Mouse (Mus musculus) MEL (cell line): ENCODE data around the gene Dpf3. TPM values are rescaled to one million over a fixed set of nuclear protein-coding genes. Genes with fewer than 3 reads are reported as not detected.

Experiments used
- DNase-seq: peaks from one replicate; pipeline ENCODE4 v3.0.0; 2011; ENCODE audit warnings: low read depth, low spot score
- H3K27ac ChIP-seq: 2 replicates; pipeline ENCODE4 v1.5.1; 2012; ENCODE audit warnings: low read depth, mild to moderate bottlenecking, control low read depth, low read length, moderate library complexity; ENCODE audit not compliant: control insufficient read depth
- H3K27me3 ChIP-seq, 2 experiments: fragments of 150-350 bp in 1 of 2; sonication (generic) in 1 of 2; 2 replicates each; pipeline ENCODE4 v1.6.1; 2012; ENCODE audit warnings: low read length in 2 of 2, mild to moderate bottlenecking in 2 of 2, improper control_type of control experiment in 1 of 2, moderate library complexity in 1 of 2; ENCODE audit not compliant: insufficient read depth in 2 of 2, control insufficient read depth in 1 of 2
- H3K36me3 ChIP-seq, 2 experiments: 2 replicates each; pipeline ENCODE4 v1.6.1; 2012 to 2014; ENCODE audit warnings: low read length in 2 of 2, improper control_type of control experiment in 1 of 2, inconsistent platforms in 1 of 2, mild to moderate bottlenecking in 1 of 2; ENCODE audit not compliant: insufficient read depth in 2 of 2, control insufficient read depth in 1 of 2
- H3K4me1 ChIP-seq, 2 experiments: fragments of 150-350 bp in 1 of 2; sonication (generic) in 1 of 2; 2 replicates each; pipeline ENCODE4 v1.6.1; 2012; ENCODE audit warnings: low read length in 2 of 2, improper control_type of control experiment in 1 of 2, mild to moderate bottlenecking in 1 of 2; ENCODE audit not compliant: insufficient read depth in 2 of 2, control insufficient read depth in 1 of 2
- H3K4me3 ChIP-seq, 2 experiments: fragments of 150-350 bp in 1 of 2; sonication (generic) in 1 of 2; 2 replicates each; pipeline ENCODE4 v1.5.1; 2012; ENCODE audit warnings: low read depth in 2 of 2, low read length in 2 of 2, mild to moderate bottlenecking in 2 of 2, moderate library complexity in 2 of 2, control low read depth in 1 of 2, improper control_type of control experiment in 1 of 2; ENCODE audit not compliant: control insufficient read depth in 1 of 2, insufficient read depth in 1 of 2
- H3K79me2 ChIP-seq: 2 replicates; pipeline ENCODE4 v1.6.1; 2012; ENCODE audit warnings: mild to moderate bottlenecking, low read length, moderate library complexity; ENCODE audit not compliant: control insufficient read depth, poor library complexity, insufficient read depth
- H3K9ac ChIP-seq: 2 replicates; pipeline ENCODE4 v1.6.1; 2012; ENCODE audit warnings: low read depth, mild to moderate bottlenecking, control low read depth, low read length, moderate library complexity; ENCODE audit not compliant: control insufficient read depth, poor library complexity, severe bottlenecking
- H3K9me3 ChIP-seq: fragments of 150-350 bp; sonication (generic); replicated peaks from 2 replicates; pipeline ENCODE4 v1.6.1; 2012; ENCODE audit warnings: mild to moderate bottlenecking, low read length, improper control_type of control experiment, moderate library complexity; ENCODE audit not compliant: insufficient read depth
- CHD1 ChIP-seq: IDR thresholded peaks from 2 replicates; pipeline ENCODE4 v1.6.1; 2012; ENCODE audit warnings: low read depth, mild to moderate bottlenecking, inconsistent platforms, low read length, improper control_type of control experiment
- CHD2 ChIP-seq: IDR thresholded peaks from 2 replicates; pipeline ENCODE4 v1.6.1; 2011; ENCODE audit warnings: low read length, improper control_type of control experiment
- GABPA ChIP-seq: IDR thresholded peaks from 2 replicates; pipeline ENCODE4 v1.6.1; 2012; ENCODE audit warnings: low read depth, mild to moderate bottlenecking, inconsistent platforms, low read length, improper control_type of control experiment, moderate library complexity
- JUND ChIP-seq: IDR thresholded peaks from 2 replicates; pipeline ENCODE4 v1.6.1; 2011; ENCODE audit warnings: low read depth, mild to moderate bottlenecking, improper control_type of control experiment, low read length
- MAX ChIP-seq: IDR thresholded peaks from 2 replicates; pipeline ENCODE4 v1.6.1; 2011; ENCODE audit warnings: low read length, improper control_type of control experiment
- MAZ ChIP-seq: IDR thresholded peaks from 2 replicates; pipeline ENCODE4 v1.6.1; 2012; ENCODE audit warnings: low read depth, mild to moderate bottlenecking, inconsistent platforms, low read length, improper control_type of control experiment
- MEF2A ChIP-seq: IDR thresholded peaks from 2 replicates; pipeline ENCODE4 v1.6.1; 2014; ENCODE audit warnings: low read depth, mild to moderate bottlenecking, inconsistent platforms, low read length, improper control_type of control experiment; ENCODE audit not compliant: poor library complexity, insufficient replicate concordance, severe bottlenecking; ENCODE audit errors: extremely low read depth
- MYB ChIP-seq: IDR thresholded peaks from 2 replicates; pipeline ENCODE4 v1.6.1; 2011; ENCODE audit warnings: mild to moderate bottlenecking, low read depth, low read length, improper control_type of control experiment
- MYC ChIP-seq: IDR thresholded peaks from 2 replicates; pipeline ENCODE4 v1.6.1; 2011; ENCODE audit warnings: low read depth, mild to moderate bottlenecking, low read length, improper control_type of control experiment, moderate library complexity
- NELFE ChIP-seq: IDR thresholded peaks from 2 replicates; pipeline ENCODE4 v1.6.1; 2011; ENCODE audit warnings: low read depth, low read length, improper control_type of control experiment
- POLR2A ChIP-seq, 2 experiments: IDR thresholded peaks; 2 replicates each; pipeline ENCODE4 v1.6.1; 2011 to 2012; ENCODE audit warnings: low read length in 2 of 2, mild to moderate bottlenecking in 2 of 2, control low read depth in 1 of 2, improper control_type of control experiment in 1 of 2, low read depth in 1 of 2, moderate library complexity in 1 of 2; ENCODE audit not compliant: control insufficient read depth in 1 of 2, insufficient read depth in 1 of 2, poor library complexity in 1 of 2
- SMC3 ChIP-seq: IDR thresholded peaks from 2 replicates; pipeline ENCODE4 v1.6.1; 2011; ENCODE audit warnings: low read depth, low read length, improper control_type of control experiment
- TAL1 ChIP-seq: IDR thresholded peaks from 2 replicates; pipeline ENCODE4 v1.6.1; 2012; ENCODE audit warnings: mild to moderate bottlenecking, inconsistent platforms, low read length, moderate library complexity, mixed read lengths
- TCF12 ChIP-seq: IDR thresholded peaks from 2 replicates; pipeline ENCODE4 v1.6.1; 2014; ENCODE audit warnings: low read depth, mild to moderate bottlenecking, inconsistent platforms, low read length, improper control_type of control experiment, moderate library complexity
- UBTF ChIP-seq: IDR thresholded peaks from 2 replicates; pipeline ENCODE4 v1.6.1; 2012; ENCODE audit warnings: low read depth, mild to moderate bottlenecking, inconsistent platforms, low read length, improper control_type of control experiment, moderate library complexity, borderline replicate concordance; ENCODE audit not compliant: insufficient read depth
- USF1 ChIP-seq: IDR thresholded peaks from 2 replicates; pipeline ENCODE4 v1.6.1; 2014; ENCODE audit warnings: low read depth, mild to moderate bottlenecking, inconsistent platforms, low read length, improper control_type of control experiment, moderate library complexity
- polyA plus RNA-seq, 2 experiments: library from polyadenylated mRNA; stranded (reverse) in 1 of 2; unstranded in 1 of 2; fragments of >175 nt in 1 of 2; fragments of >200 nt in 1 of 2; gene quantifications; 2 replicates each; pipeline versions ENCODE4 v1.2.1 to v1.2.4; 2012; ENCODE audit warnings: low replicate concordance in 2 of 2, low read depth in 1 of 2; ENCODE audit not compliant: insufficient read length in 2 of 2, insufficient read depth in 1 of 2, missing spikeins in 1 of 2
- total RNA-seq: library from RNA; depleted of rRNA; stranded (reverse); fragments of 300-350 nt; gene quantifications from 2 replicates; pipeline ENCODE4 v1.2.3, GENCODE M21; 2012

Gene Dpf3
- total and polyA plus RNA-seq, 3 experiments: 4.2 to 6.8 TPM; not detected in 1

- no peak overlapping the region for H3K9ac ChIP-seq
- no peak overlapping the region for H3K4me3 ChIP-seq
- H3K79me2 ChIP-seq: no peaks in the 10 kb centered on the region
- no peaks in the 10 kb centered on the region for H3K36me3 ChIP-seq
- peaks cover 2 to 7% of the 10 kb centered on the region in 2 experiments; a peak in 3 of 4 replicates for H3K27me3 ChIP-seq
- no peaks in the 10 kb centered on the region for H3K4me1 ChIP-seq
- H3K9me3 ChIP-seq: no peaks in the 10 kb centered on the region
- TF ChIP-seq MYC (no peak), TCF12 (no peak), TAL1 (no peak), NELFE (no peak), MEF2A (no peak), MYB (no peak), USF1 (no peak), POLR2A (IDR thresholded peaks at IDR 0.05; ENCODE audit: control insufficient read depth in 1 of 2, insufficient read depth in 1 of 2, low read depth in 1 of 2, low read length in 2 of 2, poor library complexity in 1 of 2) (no peak), CHD1 (no peak), GABPA (no peak), SMC3 (no peak)
- no peak for DNase-seq
- H3K27ac ChIP-seq: no peak overlapping the region
These were observed 252.5 kb downstream of the Dpf3 start for GRCm38 (mm10) chr12:83234981-83235380.

- no peak for TF ChIP-seq MAX
- TF ChIP-seq UBTF: no peak
- no peak for TF ChIP-seq POLR2A (IDR thresholded peaks at IDR 0.05; ENCODE audit: control insufficient read depth in 1 of 2, insufficient read depth in 1 of 2, low read depth in 1 of 2, low read length in 2 of 2, poor library complexity in 1 of 2)
- TF ChIP-seq CHD2: no peak
- no peak for TF ChIP-seq MAZ
- no peak for TF ChIP-seq JUND
- no peak for TF ChIP-seq MYC
- H3K79me2 ChIP-seq: no peaks in the 10 kb centered on the region
These were observed 253.9 kb downstream of the Dpf3 start for GRCm38 (mm10) chr12:83233651-83234050.

More at GRCm38 (mm10) chr12:83233651-83234050, 253.9 kb downstream of the Dpf3 start:
- H3K4me1 ChIP-seq: no peaks in the 10 kb centered on the region
- H3K9ac ChIP-seq: no peak overlapping the region
- peaks cover 0 to 2% of the 10 kb centered on the region in 2 experiments; a peak in 2 of 4 replicates for H3K27me3 ChIP-seq
- no peaks in the 10 kb centered on the region for H3K36me3 ChIP-seq
- H3K27ac ChIP-seq: no peak overlapping the region
- no peak overlapping the region for H3K4me3 ChIP-seq
- no peaks in the 10 kb centered on the region for H3K9me3 ChIP-seq
- no peak for DNase-seq
